Mouse (Mus musculus) thymus, adult 2 months (tissue): ENCODE results near the gene Creb5. TPM values are rescaled to one million over a fixed set of nuclear protein-coding genes. Genes with fewer than 3 reads are reported as not detected.

Source experiments
- DNase-seq: peaks from one replicate; pipeline ENCODE4 v3.0.0; 2021
- H3K27ac ChIP-seq: fragments of 200-500 bp; 2 replicates; pipeline ENCODE4 v1.5.1; 2012; ENCODE audit warnings: low read length, control low read depth; ENCODE audit not compliant: control insufficient read depth, insufficient read depth
- H3K27me3 ChIP-seq: fragments of 200-500 bp; 2 replicates; pipeline ENCODE4 v1.6.1; 2012; ENCODE audit warnings: mild to moderate bottlenecking, low read length, moderate library complexity, mixed read lengths; ENCODE audit not compliant: control insufficient read depth, insufficient read depth
- H3K36me3 ChIP-seq: fragments of 200-500 bp; 2 replicates; pipeline ENCODE4 v1.6.1; 2012; ENCODE audit warnings: mild to moderate bottlenecking, low read length, moderate library complexity; ENCODE audit not compliant: control insufficient read depth, insufficient read depth
- H3K4me1 ChIP-seq: fragments of 200-500 bp; replicated peaks from 2 replicates; pipeline ENCODE4 v1.6.1; 2012; ENCODE audit warnings: low read length; ENCODE audit not compliant: control insufficient read depth, insufficient read depth
- H3K4me3 ChIP-seq: fragments of 200-500 bp; 2 replicates; pipeline ENCODE4 v1.5.1; 2012; ENCODE audit warnings: mild to moderate bottlenecking, low read length, control low read depth, moderate library complexity; ENCODE audit not compliant: control insufficient read depth, insufficient read depth
- CTCF ChIP-seq: fragments of 200-500 bp; IDR thresholded peaks from 2 replicates; pipeline ENCODE4 v1.5.1; 2012; ENCODE audit warnings: mild to moderate bottlenecking, control low read depth, low read length, moderate library complexity, borderline replicate concordance; ENCODE audit not compliant: control insufficient read depth, poor library complexity, insufficient read depth; ENCODE audit errors: extremely low read depth
- POLR2A ChIP-seq: fragments of 200-500 bp; IDR thresholded peaks from 2 replicates; pipeline ENCODE4 v1.6.1; 2012; ENCODE audit warnings: mild to moderate bottlenecking, low read length, control low read depth, moderate library complexity; ENCODE audit not compliant: control insufficient read depth, poor library complexity, insufficient read depth; ENCODE audit errors: extremely low read depth
- WGBS: fragments of 180-500 bp; shearing (Covaris S2); methylation state at CpG from one replicate; pipeline ENCODE4 v1.1.7; 2018; 5-methylcytosine and 5-hydroxymethylcytosine counted together
- polyA plus RNA-seq: library from polyadenylated mRNA; depleted of rRNA; stranded (reverse); fragments of >200 nt; gene quantifications from 2 replicates; pipeline ENCODE4 v1.2.3, GENCODE M21; 2012

Creb5 gene
- polyA plus RNA-seq, 1 experiment = 0.96 TPM

DNA sequence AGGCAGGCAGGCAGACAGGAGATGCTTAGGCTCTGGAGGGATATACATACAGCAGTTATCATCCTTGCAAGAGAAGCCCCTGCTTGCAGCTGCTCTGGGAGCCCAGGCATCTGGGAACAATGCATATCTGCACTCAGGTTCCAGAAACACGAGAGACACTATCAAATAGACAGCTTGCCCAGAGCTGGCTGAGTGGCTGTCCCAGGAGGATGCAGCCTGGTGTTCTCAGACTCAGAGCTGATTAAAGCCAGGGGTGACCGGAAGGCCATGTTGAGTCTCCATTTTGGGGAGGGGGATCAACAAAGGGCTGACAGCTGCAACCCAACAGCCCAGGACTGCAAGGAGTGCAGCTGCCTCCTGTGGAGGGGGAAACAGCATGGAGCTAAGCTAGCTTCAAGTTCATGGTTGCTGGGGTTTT, 258.4 kb downstream of the Creb5 start:
- Histone ChIP-seq H3K27ac (no peak overlapping the region), H3K4me1 (no peaks in the 10 kb centered on the region), H3K27me3 (no peaks in the 10 kb centered on the region), H3K4me3 (no peak overlapping the region), H3K36me3 (no peaks in the 10 kb centered on the region)
- WGBS = 90% methylated on average over 2 of the region's 2 CpGs
- no peak for DNase-seq
- no peak for TF ChIP-seq POLR2A
- no peak for TF ChIP-seq CTCF

DNA sequence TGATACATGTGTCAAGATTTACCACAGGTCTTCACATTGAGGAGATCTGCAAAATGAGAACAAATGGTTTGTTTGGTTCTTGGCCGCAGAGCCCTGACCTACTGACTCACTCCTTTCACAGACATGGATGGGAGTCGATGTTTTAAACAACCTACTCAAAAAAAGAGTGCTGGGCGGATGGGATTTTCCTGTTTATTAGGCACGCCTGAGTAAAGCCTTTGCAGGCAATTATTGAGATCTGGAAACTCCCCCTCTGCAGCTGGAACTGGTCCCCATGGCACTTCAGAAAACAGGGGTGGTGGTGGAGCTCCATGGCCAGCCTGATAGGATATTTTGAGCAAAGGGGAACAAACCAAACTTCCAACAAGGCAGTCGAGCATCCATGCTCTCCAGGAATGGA, 258.9 kb downstream of the Creb5 start:
- no peaks in the 10 kb centered on the region for H3K4me1 ChIP-seq
- no peaks in the 10 kb centered on the region for H3K36me3 ChIP-seq
- no peak overlapping the region for H3K27ac ChIP-seq
- no peak overlapping the region for H3K4me3 ChIP-seq
- WGBS = 80% methylated on average over 5 of the region's 5 CpGs
- TF ChIP-seq POLR2A = no peak
- TF ChIP-seq CTCF = no peak
- H3K27me3 ChIP-seq = no peaks in the 10 kb centered on the region
- DNase-seq = no peak

DNA sequence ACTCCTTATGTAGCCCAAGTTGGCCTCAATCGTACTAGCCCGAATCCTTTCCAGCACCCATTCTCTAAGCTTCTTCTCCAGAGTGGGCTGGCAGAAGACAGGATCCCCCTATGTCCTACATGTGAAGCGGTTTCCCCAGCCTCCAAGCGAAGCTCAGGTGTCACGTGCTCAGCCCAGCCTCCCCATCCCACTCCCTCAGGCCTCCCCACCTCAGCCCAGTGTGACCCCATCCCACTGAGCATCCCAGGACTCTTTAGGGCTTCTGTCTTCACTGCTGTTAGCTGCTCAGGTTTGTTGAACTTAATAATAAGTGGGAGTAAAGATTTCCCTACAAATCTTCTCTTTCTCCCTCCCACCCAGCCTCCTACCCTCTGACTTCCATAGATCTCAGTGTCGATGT, 261.2 kb downstream of the Creb5 start:
- Histone ChIP-seq H3K4me3 (no peak overlapping the region), H3K4me1 (no peaks in the 10 kb centered on the region), H3K36me3 (no peaks in the 10 kb centered on the region), H3K27me3 (no peaks in the 10 kb centered on the region), H3K27ac (no peak overlapping the region)
- TF ChIP-seq CTCF (no peak), POLR2A (no peak)
- 82% methylated on average over 6 of the region's 6 CpGs for WGBS
- DNase-seq = no peak

DNA sequence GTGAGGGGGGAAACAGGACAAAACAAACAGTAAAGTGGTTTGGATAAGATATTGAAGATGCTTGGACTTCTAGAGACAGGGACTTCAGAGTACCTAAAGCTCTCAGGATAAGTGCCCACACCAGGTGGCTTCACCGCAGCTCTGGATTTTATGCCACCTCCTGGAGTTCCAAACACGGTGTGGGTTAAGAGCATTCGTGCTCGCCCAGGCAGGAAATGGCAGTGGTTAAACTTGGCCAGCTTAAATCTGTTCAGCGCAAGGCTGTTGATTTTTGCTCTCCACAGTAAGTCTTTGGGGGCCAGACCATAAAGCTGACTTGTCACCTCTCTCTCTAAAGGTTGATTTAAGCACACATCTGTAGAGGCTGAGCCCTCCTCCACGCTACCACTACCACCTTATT, 262.3 kb downstream of the Creb5 start:
- 7% methylated on average over 6 of the region's 6 CpGs for WGBS
- no peaks in the 10 kb centered on the region for H3K36me3 ChIP-seq

DNA sequence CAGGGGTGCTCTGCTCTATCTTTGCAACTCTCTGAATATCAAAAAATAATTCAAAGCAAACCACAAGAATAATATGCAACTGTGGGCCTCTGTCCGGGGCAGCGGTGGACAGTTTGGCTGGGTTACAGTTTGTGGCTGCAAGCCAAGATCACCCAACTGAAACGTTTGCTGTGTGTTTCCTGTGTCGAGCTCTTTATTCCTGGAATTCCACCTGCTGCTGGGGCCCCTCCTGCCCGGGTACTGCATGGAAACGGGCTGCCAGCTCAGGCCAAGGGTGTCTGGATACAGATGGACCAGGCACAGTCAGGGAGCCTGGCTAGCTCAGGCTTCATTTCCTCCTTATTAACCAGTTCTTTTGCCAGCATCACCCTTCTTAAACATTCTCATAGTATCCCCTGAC, 269.0 kb downstream of the Creb5 start:
- no peak overlapping the region for H3K27ac ChIP-seq
- H3K4me3 ChIP-seq = no peak overlapping the region
- TF ChIP-seq CTCF (no peak), POLR2A (no peak)
- 2% methylated on average over 6 of the region's 6 CpGs for WGBS
- H3K36me3 ChIP-seq = no peaks in the 10 kb centered on the region
- H3K27me3 ChIP-seq = no peaks in the 10 kb centered on the region
- no peak for DNase-seq
- H3K4me1 ChIP-seq = no peaks in the 10 kb centered on the region

More for the DNA sequence above, 262.3 kb downstream of the Creb5 start:
- no peak for TF ChIP-seq CTCF
- TF ChIP-seq POLR2A = no peak
- H3K27me3 ChIP-seq = no peaks in the 10 kb centered on the region
- H3K4me3 ChIP-seq = no peak overlapping the region
- H3K4me1 ChIP-seq = no peaks in the 10 kb centered on the region
- no peak overlapping the region for H3K27ac ChIP-seq
- no peak for DNase-seq

DNA sequence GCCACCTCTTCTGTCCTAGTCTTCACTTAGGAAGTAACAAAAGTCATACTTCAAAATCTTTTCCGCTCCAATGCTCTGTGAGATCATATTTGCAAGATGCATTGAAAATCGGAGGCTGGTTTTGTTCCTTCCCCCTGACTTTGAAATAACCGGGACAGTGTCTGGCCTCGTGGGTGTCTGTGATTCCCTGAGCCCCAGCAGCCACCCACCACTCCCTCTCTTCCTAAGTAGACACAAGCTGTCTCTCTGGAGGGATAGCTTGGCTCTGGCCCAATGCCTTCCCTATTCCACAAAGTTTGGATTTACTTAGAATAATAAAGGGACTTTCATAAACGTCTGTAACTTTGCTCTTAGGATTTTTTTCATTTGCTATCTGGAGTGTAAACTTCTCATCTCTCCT, 273.9 kb downstream of the Creb5 start:
- no peak for DNase-seq
- Histone ChIP-seq H3K4me3 (no peak overlapping the region), H3K4me1 (no peaks in the 10 kb centered on the region), H3K27ac (no peak overlapping the region), H3K36me3 (no peaks in the 10 kb centered on the region), H3K27me3 (no peaks in the 10 kb centered on the region)
- TF ChIP-seq POLR2A = no peak
- TF ChIP-seq CTCF = no peak
- WGBS = 89% methylated on average over 5 of the region's 5 CpGs

DNA sequence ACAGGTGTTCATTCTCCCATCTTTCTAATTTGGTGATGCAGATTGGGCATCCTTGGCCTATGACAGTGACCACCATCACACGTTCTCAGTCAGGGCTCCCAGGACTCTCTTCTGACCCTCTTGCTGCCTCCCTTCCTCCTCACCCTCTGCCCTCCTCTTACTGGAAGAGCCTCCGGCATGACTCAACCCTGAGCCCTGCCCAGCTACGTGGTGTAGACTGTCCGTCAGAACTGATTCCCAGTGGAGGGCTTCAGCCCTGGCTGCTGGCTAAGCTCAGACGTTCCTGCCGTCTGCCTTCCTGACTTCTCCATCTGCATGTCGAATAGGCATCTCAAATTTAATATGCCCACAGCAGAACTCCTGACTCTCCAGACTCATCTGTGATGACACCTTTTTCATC, 275.5 kb downstream of the Creb5 start:
- Histone ChIP-seq H3K27ac (no peak overlapping the region), H3K27me3 (no peaks in the 10 kb centered on the region), H3K36me3 (no peaks in the 10 kb centered on the region), H3K4me1 (no peaks in the 10 kb centered on the region), H3K4me3 (no peak overlapping the region)
- TF ChIP-seq CTCF = no peak
- TF ChIP-seq POLR2A = no peak
- 91% methylated on average over 7 of the region's 7 CpGs for WGBS
- no peak for DNase-seq
